In the genomic region with DNA sequence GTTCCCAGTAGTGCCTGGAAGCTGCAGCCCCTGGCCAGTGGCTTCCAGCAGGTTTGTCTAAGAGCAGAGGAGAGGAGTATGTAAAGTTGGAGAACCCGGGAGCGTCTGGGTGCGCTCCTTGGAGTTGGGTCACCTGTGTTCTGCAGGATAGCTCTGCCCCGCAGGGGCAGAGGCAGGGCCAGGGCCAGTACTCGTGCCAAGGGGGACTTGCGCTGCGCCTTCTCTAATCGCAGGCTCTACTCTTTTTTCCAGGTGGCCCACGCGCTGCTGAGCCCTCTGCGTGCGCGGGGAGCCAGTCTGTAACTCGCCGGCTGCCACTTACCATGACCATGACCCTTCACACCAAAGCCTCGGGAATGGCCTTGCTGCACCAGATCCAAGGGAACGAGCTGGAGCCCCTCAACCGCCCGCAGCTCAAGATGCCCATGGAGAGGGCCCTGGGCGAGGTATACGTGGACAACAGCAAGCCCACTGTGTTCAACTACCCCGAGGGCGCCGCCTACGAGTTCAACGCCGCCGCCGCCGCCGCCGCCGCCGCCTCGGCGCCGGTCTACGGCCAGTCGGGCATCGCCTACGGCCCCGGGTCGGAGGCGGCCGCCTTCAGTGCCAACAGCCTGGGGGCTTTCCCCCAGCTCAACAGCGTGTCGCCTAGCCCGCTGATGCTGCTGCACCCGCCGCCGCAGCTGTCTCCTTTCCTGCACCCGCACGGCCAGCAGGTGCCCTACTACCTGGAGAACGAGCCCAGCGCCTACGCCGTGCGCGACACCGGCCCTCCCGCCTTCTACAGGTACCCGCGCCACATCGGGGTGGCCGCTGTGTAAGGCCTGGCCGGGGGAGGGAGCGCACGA, we compare ENCODE assay signal across 8 mouse cellular contexts.
DNase-seq lines count a peak whose midpoint lies in the region; ATAC-seq lines count a peak whose summit lies in the region.

No protein-coding gene starts in this region.

- H3K4me2 ChIP-seq in hindbrain, embryonic 11.5 days (replicated peaks; ENCODE audit: low read depth, low read length), result peak overlapping the region; percentile 94
- H3K4me2 ChIP-seq in neural tube, embryonic 15.5 days, result peak overlapping the region; percentile 96

- H3K9me3 ChIP-seq in hindbrain, embryonic 11.5 days (ENCODE audit: control insufficient read depth, low read length), result no peaks in the 10 kb centered on the region
- no peaks in the 10 kb centered on the region for H3K9me3 ChIP-seq in neural tube, embryonic 15.5 days (replicated peaks)

- peak; percentile 68 for ATAC-seq in hindbrain, embryonic 11.5 days (ENCODE audit: low FRiP score)
- peak; percentile 85 for ATAC-seq in neural tube, embryonic 15.5 days (ENCODE audit: low FRiP score)

- H3K9ac ChIP-seq in hindbrain, embryonic 11.5 days (ENCODE audit: low read depth, low read length), result peak overlapping the region; percentile 37; the same call in 1 of the 2 replicates
- H3K9ac ChIP-seq in neural tube, embryonic 15.5 days (replicated peaks), result peak overlapping the region; percentile 60

- H3K4me3 ChIP-seq in hindbrain, embryonic 11.5 days (ENCODE audit: low read depth, low read length), result peak overlapping the region; percentile 49
- peak overlapping the region; percentile 56 for H3K4me3 ChIP-seq in neural tube, embryonic 15.5 days (replicated peaks)

- no peak overlapping the region for H3K27ac ChIP-seq in hindbrain, embryonic 11.5 days (ENCODE audit: low read depth, low read length)
- no peak overlapping the region for H3K27ac ChIP-seq in neural tube, embryonic 15.5 days (replicated peaks)

- WGBS in hindbrain, embryonic 11.5 days, result under 1% methylated on average over 55 of the region's 68 CpGs
- WGBS in neural tube, embryonic 15.5 days, result under 1% methylated on average over 57 of the region's 68 CpGs

- H3K36me3 ChIP-seq in hindbrain, embryonic 11.5 days (ENCODE audit: control insufficient read depth, insufficient read depth, low read length), result no peaks in the 10 kb centered on the region
- H3K36me3 ChIP-seq in neural tube, embryonic 15.5 days, result no peaks in the 10 kb centered on the region

- H3K4me1 ChIP-seq in hindbrain, embryonic 11.5 days (replicated peaks; ENCODE audit: control insufficient read depth, insufficient read depth, low read length), result peaks cover 3% of the 10 kb centered on the region
- peaks cover 24% of the 10 kb centered on the region for H3K4me1 ChIP-seq in neural tube, embryonic 15.5 days

- peaks cover 38% of the 10 kb centered on the region for H3K27me3 ChIP-seq in hindbrain, embryonic 11.5 days (ENCODE audit: control insufficient read depth, insufficient read depth, low read length)
- H3K27me3 ChIP-seq in neural tube, embryonic 15.5 days (replicated peaks), result peaks cover 37% of the 10 kb centered on the region

- peak; percentile 39 to 82 for DNase-seq in adrenal gland, adult (ENCODE audit: inconsistent age in 2 of 2, low spot score in 1 of 2)
- DNase-seq in adrenal gland, adult 8-10 months, result no peak
- DNase-seq in urinary bladder, adult 18-20 months (ENCODE audit: low spot score in 2 of 2), result peak; percentile 8 to 57
- DNase-seq in urinary bladder, postnatal 10 days (ENCODE audit: low spot score), result no peak
- DNase-seq in hindbrain, embryonic 11.5 days (ENCODE audit: low spot score), result peak; percentile 63
- peak; percentile 7 for DNase-seq in liver
- DNase-seq in frontal cortex, postnatal 10 days (ENCODE audit: low spot score in 2 of 2), result no peak

Comparison
In these comparisons a context has a peak if more than half of its experiments do, and no peak if none do; other contexts are left out.
1. DNase-seq: peak in adrenal gland, adult (2 of 2), urinary bladder, adult 18-20 months (2 of 2), hindbrain, embryonic 11.5 days (single experiment) and liver (single experiment); none in adrenal gland, adult 8-10 months (single experiment), urinary bladder, postnatal 10 days (single experiment) and frontal cortex, postnatal 10 days (0 of 2).